Mouse (Mus musculus) hindbrain, embryonic 10.5 days (tissue): ENCODE measurements around the gene Bpifb5. TPM values are rescaled to one million over a fixed set of nuclear protein-coding genes. Genes with fewer than 3 reads are reported as not detected.
"Not testable (repeated sequence)": the region's sequence is repeated elsewhere in the genome, so short reads cannot be mapped to it uniquely, and the experiment has no call there.

Experiments
- DNase-seq: peaks from one replicate; pipeline ENCODE4 v3.0.0-alpha.2; 2017; ENCODE audit warnings: low spot score
- H3K27ac ChIP-seq: fragments of 300-500 bp; sonication (generic); 2 replicates; pipeline ENCODE4 v1.5.1; 2016; ENCODE audit warnings: mild to moderate bottlenecking, moderate library complexity
- H3K27me3 ChIP-seq: fragments of 300-500 bp; sonication (generic); 2 replicates; pipeline ENCODE4 v1.6.1; 2016; ENCODE audit warnings: mild to moderate bottlenecking; ENCODE audit not compliant: poor library complexity, insufficient read depth, severe bottlenecking
- H3K36me3 ChIP-seq: fragments of 300-500 bp; sonication (generic); 2 replicates; pipeline ENCODE4 v1.6.1; 2016; ENCODE audit warnings: mild to moderate bottlenecking, moderate library complexity
- H3K4me1 ChIP-seq: fragments of 300-500 bp; sonication (generic); replicated peaks from 2 replicates; pipeline ENCODE4 v1.6.1; 2016; ENCODE audit warnings: mild to moderate bottlenecking
- H3K4me3 ChIP-seq: fragments of 300-500 bp; sonication (generic); 2 replicates; pipeline ENCODE4 v1.5.1; 2016; ENCODE audit warnings: mild to moderate bottlenecking, moderate library complexity
- H3K9me3 ChIP-seq: fragments of 300-500 bp; sonication (generic); 2 replicates; pipeline ENCODE4 v1.6.1; 2016; ENCODE audit warnings: mild to moderate bottlenecking, moderate library complexity
- WGBS: fragments of 180-500 bp; shearing (Covaris S2); methylation state at CpG from one replicate; pipeline ENCODE4 v1.1.7; 2016; 5-methylcytosine and 5-hydroxymethylcytosine counted together
- polyA plus RNA-seq: library from polyadenylated mRNA; unstranded; fragments of >200 nt; fragmentation: Nextera tagmentation; extraction: Ambion mirVana; gene quantifications from 2 replicates; pipeline ENCODE4 v1.2.1, GENCODE M21; 2016

Gene Bpifb5
- polyA plus RNA-seq, 1 experiment from 2014 or later = 0.30 TPM

GRCm38 (mm10) chr2:154206908-154207307 lies 16.6 kb upstream of the Bpifb5 start:
- H3K4me1 ChIP-seq = no peaks in the 10 kb centered on the region
- 64% methylated on average over 7 of the region's 7 CpGs for WGBS
- no peaks in the 10 kb centered on the region for H3K27me3 ChIP-seq
- H3K36me3 ChIP-seq = no peaks in the 10 kb centered on the region
- no peaks in the 10 kb centered on the region for H3K9me3 ChIP-seq
- DNase-seq = peak; percentile 25
- no peak overlapping the region for H3K4me3 ChIP-seq
- H3K27ac ChIP-seq = no peak overlapping the region

DNA sequence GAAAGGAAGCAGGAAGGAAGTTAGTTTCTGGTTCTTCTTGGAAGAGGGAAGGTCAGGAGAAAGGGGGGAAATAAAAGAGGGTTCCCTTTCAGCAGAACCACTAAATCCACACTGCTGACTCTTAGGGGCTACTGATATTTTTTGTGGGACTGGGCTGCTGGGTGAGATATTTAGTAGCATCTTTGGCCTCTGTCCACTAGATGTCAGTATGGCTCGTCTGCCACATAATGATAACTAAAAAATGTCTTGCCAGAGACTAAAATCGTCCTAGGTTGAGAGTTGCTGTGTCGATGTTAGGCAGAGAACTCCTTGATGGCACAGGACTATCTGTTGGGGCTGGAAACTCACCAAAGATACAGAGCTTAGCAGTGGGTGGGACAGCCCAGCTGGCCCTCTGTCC lies 14.4 kb upstream of the Bpifb5 start:
- DNase-seq = no peak
- H3K4me3 ChIP-seq = no peak overlapping the region
- 22% methylated on average over 3 of the region's 3 CpGs for whole genome bisulfite sequencing
- H3K9me3 ChIP-seq = no peaks in the 10 kb centered on the region
- H3K27ac ChIP-seq = no peak overlapping the region
- H3K4me1 ChIP-seq = no peaks in the 10 kb centered on the region
- no peaks in the 10 kb centered on the region for H3K36me3 ChIP-seq
- H3K27me3 ChIP-seq = no peaks in the 10 kb centered on the region

DNA sequence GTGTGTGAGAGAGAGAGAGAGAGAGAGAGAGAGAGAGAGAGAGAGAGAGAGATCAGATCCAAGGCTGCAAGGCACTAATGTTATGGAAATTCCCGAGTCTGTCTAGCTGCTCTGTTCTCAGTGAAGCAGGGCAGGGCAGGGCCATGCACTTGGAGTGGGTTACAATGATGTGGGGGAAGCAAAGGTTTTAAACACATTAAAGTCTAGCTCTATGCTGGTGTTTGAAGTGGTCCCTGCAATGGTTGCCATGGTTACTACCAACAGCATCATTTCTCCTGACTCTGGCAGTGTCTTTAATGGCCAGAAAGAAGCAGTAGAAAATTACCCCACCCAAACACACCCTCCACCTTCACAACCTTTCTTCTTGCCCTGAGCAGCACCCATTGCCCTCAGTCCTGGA lies 12.4 kb upstream of the Bpifb5 start:
- 43% methylated on average over 1 of the region's 1 CpGs for WGBS
- Histone ChIP-seq H3K4me1 (0 out of 2 replicates have a peak, but pooled peaks cover 4% of the 10 kb centered on the region), H3K27ac (no peak overlapping the region), H3K36me3 (no peaks in the 10 kb centered on the region), H3K9me3 (no peaks in the 10 kb centered on the region), H3K4me3 (no peak overlapping the region), H3K27me3 (no peaks in the 10 kb centered on the region)
- DNase-seq = no peak

GRCm38 (mm10) chr2:154211881-154212280 lies 11.7 kb upstream of the Bpifb5 start:
- Histone ChIP-seq H3K9me3 (no peaks in the 10 kb centered on the region), H3K27ac (no peak overlapping the region), H3K27me3 (no peaks in the 10 kb centered on the region), H3K4me3 (no peak overlapping the region), H3K36me3 (no peaks in the 10 kb centered on the region), H3K4me1 (0 out of 2 replicates have a peak, but pooled peaks cover 4% of the 10 kb centered on the region)
- DNase-seq = no peak
- WGBS = 90% methylated on average over 4 of the region's 4 CpGs

- no peak overlapping the region for H3K27ac ChIP-seq
- peak; percentile 73 for DNase-seq
- H3K4me3 ChIP-seq = no peak overlapping the region
- no peaks in the 10 kb centered on the region for H3K36me3 ChIP-seq
- WGBS = 15% methylated on average over 5 of the region's 5 CpGs
- H3K4me1 ChIP-seq = 0 out of 2 replicates have a peak, but pooled peaks cover 4% of the 10 kb centered on the region
- no peaks in the 10 kb centered on the region for H3K27me3 ChIP-seq
- no peaks in the 10 kb centered on the region for H3K9me3 ChIP-seq
Measured at GRCm38 (mm10) chr2:154215191-154215590, 8.4 kb upstream of the Bpifb5 start.

DNA sequence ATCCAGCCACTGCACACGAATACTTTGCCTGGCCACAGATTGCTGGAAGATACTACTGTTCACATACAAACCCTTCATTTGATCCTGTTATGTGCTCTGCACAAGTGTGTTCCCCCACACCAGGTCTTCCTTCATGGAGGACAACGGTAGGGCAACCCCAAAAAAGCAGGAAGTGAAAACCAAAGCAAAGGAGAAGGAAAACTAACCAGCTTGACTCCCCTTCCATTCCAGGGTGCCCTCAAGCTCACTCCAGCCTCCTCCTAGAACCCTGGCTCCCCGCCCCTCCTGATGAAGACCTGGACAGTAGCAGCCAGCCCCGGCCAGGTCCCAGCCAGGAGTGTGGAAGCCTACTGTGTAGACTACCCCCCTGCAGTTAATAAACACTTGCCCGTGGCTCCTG lies 3.6 kb upstream of the Bpifb5 start:
- H3K27me3 ChIP-seq = no peaks in the 10 kb centered on the region
- no peak for DNase-seq
- WGBS = 83% methylated on average over 5 of the region's 5 CpGs
- no peak overlapping the region for H3K4me3 ChIP-seq
- H3K36me3 ChIP-seq = no peaks in the 10 kb centered on the region
- H3K27ac ChIP-seq = no peak overlapping the region
- H3K4me1 ChIP-seq = peaks cover 30% of the 10 kb centered on the region
- no peaks in the 10 kb centered on the region for H3K9me3 ChIP-seq

DNA sequence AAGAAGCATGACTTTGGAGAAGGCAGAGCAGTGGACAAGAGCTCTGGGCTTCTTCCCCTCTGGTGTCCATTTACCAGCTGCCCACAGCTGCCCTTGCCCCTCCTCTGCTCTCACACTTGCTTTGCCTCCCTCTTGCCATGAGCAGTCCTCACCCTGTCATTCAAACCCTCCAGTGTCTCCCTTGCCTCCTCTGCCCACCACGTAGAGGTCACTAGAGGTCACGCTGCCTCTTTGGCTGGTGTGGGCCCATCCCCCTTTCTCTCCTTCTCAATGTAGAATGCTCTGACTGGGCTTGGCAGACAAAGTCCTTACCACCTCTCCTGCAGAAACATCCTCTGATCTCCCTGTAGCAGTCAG lies 353 bp downstream of the Bpifb5 start:
- 3% methylated on average over 2 of the region's 2 CpGs for WGBS
- peak; percentile 53 for DNase-seq
- H3K36me3 ChIP-seq = no peaks in the 10 kb centered on the region
- peaks cover 28% of the 10 kb centered on the region for H3K4me1 ChIP-seq
- no peaks in the 10 kb centered on the region for H3K9me3 ChIP-seq
- peak overlapping the region; percentile 14; the same call in 1 of the 2 replicates for H3K4me3 ChIP-seq
- peak overlapping the region; percentile 71 for H3K27ac ChIP-seq
- H3K27me3 ChIP-seq = no peaks in the 10 kb centered on the region

DNA sequence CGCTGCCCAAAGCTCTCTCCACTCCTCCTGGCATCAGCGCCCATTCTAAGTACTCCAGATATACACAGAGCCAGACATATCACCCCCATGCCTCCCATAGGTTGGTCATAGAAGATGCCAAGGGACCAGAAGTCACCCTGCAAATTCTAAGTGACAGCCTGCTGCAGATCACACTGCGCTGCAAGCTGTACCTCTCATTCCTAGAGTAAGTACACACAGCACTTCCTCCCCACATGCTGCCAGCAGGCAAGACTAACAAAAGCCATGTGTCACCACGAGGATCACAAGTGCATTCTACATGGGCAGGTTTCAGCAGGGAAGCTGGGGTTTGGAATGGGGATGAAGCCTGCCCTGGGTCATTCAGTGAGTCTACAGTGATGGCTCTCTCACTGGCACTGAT lies 3.4 kb downstream of the Bpifb5 start:
- Histone ChIP-seq H3K4me1 (peaks cover 28% of the 10 kb centered on the region), H3K9me3 (no peaks in the 10 kb centered on the region), H3K36me3 (no peaks in the 10 kb centered on the region), H3K27ac (no peak overlapping the region), H3K27me3 (no peaks in the 10 kb centered on the region), H3K4me3 (no peak overlapping the region)
- DNase-seq = no peak
- WGBS = 76% methylated on average over 4 of the region's 4 CpGs

- H3K27me3 ChIP-seq = no peaks in the 10 kb centered on the region
- 86% methylated on average over 5 of the region's 5 CpGs for WGBS
- no peak for DNase-seq
- H3K4me1 ChIP-seq = peaks cover 24% of the 10 kb centered on the region
- no peak overlapping the region for H3K4me3 ChIP-seq
- no peaks in the 10 kb centered on the region for H3K36me3 ChIP-seq
- H3K27ac ChIP-seq = no peak overlapping the region
- no peaks in the 10 kb centered on the region for H3K9me3 ChIP-seq
Measured at GRCm38 (mm10) chr2:154227830-154228229, 4.3 kb downstream of the Bpifb5 start.

DNA sequence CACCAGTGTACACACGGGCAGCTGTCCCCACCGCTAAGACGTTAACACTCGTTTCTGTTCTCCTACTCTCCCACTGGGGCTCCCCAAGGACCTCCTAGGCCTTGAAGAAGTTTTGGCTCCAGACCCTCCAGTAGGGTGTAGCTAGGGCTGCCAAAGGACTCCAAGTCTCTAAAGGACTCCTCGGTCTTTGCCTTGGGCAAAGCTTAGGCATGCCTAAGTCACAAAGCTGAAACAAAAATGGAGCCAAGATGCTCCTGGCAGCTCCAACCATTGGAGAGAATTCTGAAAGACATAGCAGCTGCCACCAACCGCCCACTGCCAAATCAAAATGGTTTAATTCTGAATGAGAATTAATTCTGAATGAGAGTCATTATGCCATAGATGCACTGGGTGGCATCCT lies 9.9 kb downstream of the Bpifb5 start:
- no peak overlapping the region for H3K27ac ChIP-seq
- H3K36me3 ChIP-seq = no peaks in the 10 kb centered on the region
- WGBS = 93% methylated on average over 6 of the region's 6 CpGs
- no peak for DNase-seq
- no peaks in the 10 kb centered on the region for H3K4me1 ChIP-seq
- H3K27me3 ChIP-seq = no peaks in the 10 kb centered on the region
- no peaks in the 10 kb centered on the region for H3K9me3 ChIP-seq
- H3K4me3 ChIP-seq = no peak overlapping the region

DNA sequence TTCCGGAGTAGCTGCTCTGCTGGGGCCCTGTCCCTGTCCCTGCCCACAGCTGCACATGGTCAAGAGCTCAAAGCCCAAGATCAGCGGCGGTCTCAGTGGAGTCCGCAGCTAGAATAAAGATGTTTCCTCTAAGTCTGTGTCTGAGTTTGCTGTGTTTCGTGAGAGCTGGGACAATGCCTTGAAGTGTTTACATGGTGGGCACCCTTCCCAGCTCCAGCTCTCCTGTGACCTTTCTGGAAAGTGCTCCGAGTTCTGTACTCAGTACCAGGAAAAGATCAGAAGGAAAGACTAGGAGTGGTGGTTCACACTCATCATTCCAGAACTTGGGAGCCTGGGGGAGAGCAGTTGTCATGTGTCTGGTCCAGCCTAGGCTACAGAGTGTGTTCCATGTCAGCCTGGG lies 17.2 kb downstream of the Bpifb5 start:
- Histone ChIP-seq H3K27ac (no peak overlapping the region), H3K4me3 (no peak overlapping the region), H3K9me3 (no peaks in the 10 kb centered on the region), H3K36me3 (no peaks in the 10 kb centered on the region), H3K27me3 (no peaks in the 10 kb centered on the region), H3K4me1 (no peaks in the 10 kb centered on the region)
- WGBS = 87% methylated on average over 6 of the region's 6 CpGs
- no peak for DNase-seq

DNA sequence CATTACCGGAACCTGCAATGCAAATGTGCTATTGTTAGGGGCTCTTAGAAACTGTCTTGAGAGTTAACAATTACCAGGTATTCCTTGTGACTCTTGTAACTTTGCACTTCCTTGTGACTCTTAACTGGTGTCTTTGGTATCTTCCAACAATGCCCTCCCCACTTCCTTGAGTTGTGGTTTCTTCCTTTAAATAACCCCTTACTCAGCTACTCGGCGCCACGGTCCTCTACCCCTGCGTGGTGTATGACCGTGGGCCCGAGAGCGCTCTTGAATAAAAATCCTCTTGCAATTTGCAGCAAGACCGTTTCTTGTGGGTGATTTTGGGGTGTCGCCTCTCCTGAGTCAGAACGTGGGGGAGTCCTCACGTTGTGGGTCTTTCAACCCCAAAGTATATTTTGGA lies 19.2 kb downstream of the Bpifb5 start:
- H3K4me1 ChIP-seq, H3K9me3 ChIP-seq, H3K4me3 ChIP-seq, DNase-seq, H3K36me3 ChIP-seq, H3K27ac ChIP-seq, H3K27me3 ChIP-seq: not testable (repeated sequence)
- WGBS = 91% methylated on average over 12 of the region's 12 CpGs

GRCm38 (mm10) chr2:154243356-154244036 lies 20.0 kb downstream of the Bpifb5 start:
- DNase-seq = no peak
- no peaks in the 10 kb centered on the region for H3K9me3 ChIP-seq
- 93% methylated on average over 10 of the region's 10 CpGs for WGBS
- H3K4me1 ChIP-seq = no peaks in the 10 kb centered on the region
- H3K36me3 ChIP-seq = no peaks in the 10 kb centered on the region
- no peak overlapping the region for H3K27ac ChIP-seq
- H3K4me3 ChIP-seq = no peak overlapping the region
- no peaks in the 10 kb centered on the region for H3K27me3 ChIP-seq

GRCm38 (mm10) chr2:154245322-154245721 lies 21.8 kb downstream of the Bpifb5 start:
- Histone ChIP-seq H3K27ac (no peak overlapping the region), H3K4me3 (no peak overlapping the region), H3K4me1 (no peaks in the 10 kb centered on the region), H3K36me3 (no peaks in the 10 kb centered on the region), H3K27me3 (no peaks in the 10 kb centered on the region), H3K9me3 (no peaks in the 10 kb centered on the region)
- WGBS = 90% methylated on average over 5 of the region's 5 CpGs
- DNase-seq = no peak
